Mouse (Mus musculus): ENCODE measurements around the gene Lexm. TPM values are rescaled to one million over a fixed set of nuclear protein-coding genes. Genes with fewer than 3 reads are reported as not detected.

Lexm gene
- polyA plus RNA-seq, 1 experiment from 2014 or later, result 0.33 TPM

DNA sequence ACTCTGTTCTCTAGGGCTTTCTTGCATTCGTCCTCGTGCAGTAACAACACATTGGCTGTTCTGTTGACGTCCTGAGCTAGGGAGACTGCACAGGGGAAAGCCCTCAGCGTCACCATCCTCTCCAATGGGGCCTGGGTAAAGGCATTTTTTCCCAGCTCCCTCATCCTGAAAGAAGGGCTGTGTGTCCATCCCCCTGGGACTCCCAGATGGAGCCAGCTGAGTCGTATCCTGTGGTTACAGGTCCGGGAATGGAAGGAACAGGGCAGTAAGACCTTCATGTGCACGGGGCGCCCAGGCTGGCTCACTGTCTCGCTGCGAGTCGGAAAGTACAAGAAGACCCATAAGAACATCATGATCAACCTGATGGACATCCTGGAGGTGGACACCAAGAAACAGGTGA is 52.9 kb downstream of the Lexm start:
- WGBS, result 89% methylated on average over 11 of the region's 11 CpGs
- DNase-seq (ENCODE audit: low spot score) (no peak), ATAC-seq (ENCODE audit: insufficient number of reproducible peaks, low FRiP score, low TSS enrichment, low read depth) (no peak)
- Histone ChIP-seq H3K27ac (replicated peaks; ENCODE audit: low read depth, low read length) (no peak overlapping the region), H3K36me3 (ENCODE audit: control insufficient read depth, insufficient read depth, low read length) (peaks cover 18% of the 10 kb centered on the region), H3K4me3 (ENCODE audit: low read depth, low read length) (no peak overlapping the region), H3K4me2 (ENCODE audit: low read depth, severe bottlenecking) (no peak overlapping the region), H3K27me3 (ENCODE audit: control insufficient read depth, insufficient read depth, low read length) (no peaks in the 10 kb centered on the region), H3K4me1 (ENCODE audit: control insufficient read depth, insufficient read depth, low read length) (peaks cover 19% of the 10 kb centered on the region), H3K9ac (ENCODE audit: low read length) (no peak overlapping the region), H3K9me3 (ENCODE audit: control insufficient read depth, low read length) (no peaks in the 10 kb centered on the region)

DNA sequence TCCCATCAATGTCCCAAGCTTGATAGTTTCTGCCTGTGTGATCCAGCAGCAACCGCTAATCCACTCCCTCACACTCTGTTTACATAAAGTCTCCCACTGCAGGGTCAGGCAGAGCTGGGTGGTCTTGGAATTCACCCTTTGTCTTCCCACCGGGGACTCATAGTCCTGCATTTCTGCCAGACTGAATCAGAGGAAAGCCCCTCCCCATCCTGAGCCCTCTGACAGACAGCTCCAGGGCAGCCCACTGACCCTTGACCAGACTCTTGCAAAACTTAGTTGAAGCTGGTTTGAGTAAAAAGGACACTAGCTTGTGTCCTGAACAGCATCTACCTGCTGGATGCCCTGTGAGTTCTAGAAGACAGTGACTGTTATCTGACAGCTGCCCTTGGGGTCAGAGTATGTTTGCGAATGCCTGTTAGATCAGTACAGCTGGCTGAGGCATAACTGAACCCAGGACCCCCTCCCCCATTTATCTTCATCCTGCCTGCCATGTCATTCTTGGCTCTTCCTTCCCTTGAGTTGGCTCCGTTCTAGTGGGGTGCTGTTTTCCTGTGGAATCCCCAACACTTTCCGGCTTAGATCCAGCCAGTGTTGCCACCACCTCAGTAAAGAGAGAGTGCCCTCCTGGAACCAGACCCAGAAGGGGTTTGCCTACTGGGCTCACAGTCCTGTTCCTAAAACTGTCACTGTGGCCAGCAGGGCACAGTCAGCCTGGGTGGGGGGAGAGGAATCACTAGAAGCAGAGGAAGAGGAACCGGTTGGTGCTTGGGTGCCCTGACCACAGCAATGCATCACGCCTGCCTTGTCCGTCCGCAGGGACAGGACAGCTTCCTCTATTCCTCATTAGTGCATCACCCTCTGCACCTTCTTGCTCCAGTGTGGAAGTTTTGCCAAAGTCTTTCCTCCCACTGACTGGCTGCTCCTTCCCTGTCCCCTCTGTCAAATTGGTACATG is 53.9 kb downstream of the Lexm start:
- peaks cover 18% of the 10 kb centered on the region for H3K36me3 ChIP-seq (ENCODE audit: control insufficient read depth, insufficient read depth, low read length)
- H3K9ac ChIP-seq (ENCODE audit: low read length), result 0 out of 2 replicates have a peak overlapping the region, but pooled peaks have one; percentile 27
- no peak overlapping the region for H3K27ac ChIP-seq (replicated peaks; ENCODE audit: low read depth, low read length)
- H3K9me3 ChIP-seq (ENCODE audit: control insufficient read depth, low read length), result no peaks in the 10 kb centered on the region
- no peak for DNase-seq (ENCODE audit: low spot score)
- peak overlapping the region; percentile 98; the same call in 1 of the 2 replicates for H3K4me3 ChIP-seq (ENCODE audit: low read depth, low read length)
- no peak for ATAC-seq (ENCODE audit: insufficient number of reproducible peaks, low FRiP score, low TSS enrichment, low read depth)
- H3K27me3 ChIP-seq (ENCODE audit: control insufficient read depth, insufficient read depth, low read length), result no peaks in the 10 kb centered on the region
- H3K4me2 ChIP-seq (ENCODE audit: low read depth, severe bottlenecking), result peak overlapping the region; percentile 82
- peaks cover 19% of the 10 kb centered on the region for H3K4me1 ChIP-seq (ENCODE audit: control insufficient read depth, insufficient read depth, low read length)
- WGBS, result 72% methylated on average over 9 of the region's 9 CpGs

DNA sequence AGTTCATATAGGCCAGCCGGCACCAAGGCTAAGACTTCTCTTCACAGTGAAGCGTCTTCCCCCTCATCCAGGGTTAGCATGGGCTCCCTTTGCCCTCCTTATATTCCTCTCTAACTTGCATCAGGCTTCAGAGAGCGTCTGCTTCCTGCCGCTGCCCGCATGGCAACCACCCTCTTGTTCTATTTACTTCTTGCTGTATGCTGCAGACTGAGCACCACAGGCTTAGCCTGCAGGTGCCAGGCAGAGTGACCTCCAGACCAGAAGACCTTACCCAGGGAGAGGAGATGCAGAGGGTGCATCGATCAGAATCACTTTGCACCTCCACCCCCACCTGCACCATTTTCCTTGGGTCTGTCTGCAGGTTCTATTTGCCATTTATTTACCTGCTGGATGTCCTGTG is 55.0 kb downstream of the Lexm start:
- Histone ChIP-seq H3K4me2 (ENCODE audit: low read depth, severe bottlenecking) (peak overlapping the region; percentile 82), H3K4me3 (ENCODE audit: low read depth, low read length) (peak overlapping the region; percentile 98), H3K9ac (ENCODE audit: low read length) (peak overlapping the region; percentile 80), H3K9me3 (ENCODE audit: control insufficient read depth, low read length) (no peaks in the 10 kb centered on the region), H3K27ac (replicated peaks; ENCODE audit: low read depth, low read length) (no peak overlapping the region), H3K36me3 (ENCODE audit: control insufficient read depth, insufficient read depth, low read length) (peaks cover 18% of the 10 kb centered on the region), H3K27me3 (ENCODE audit: control insufficient read depth, insufficient read depth, low read length) (no peaks in the 10 kb centered on the region), H3K4me1 (ENCODE audit: control insufficient read depth, insufficient read depth, low read length) (peaks cover 19% of the 10 kb centered on the region)
- ATAC-seq (ENCODE audit: insufficient number of reproducible peaks, low FRiP score, low TSS enrichment, low read depth) (no peak), DNase-seq (ENCODE audit: low spot score) (no peak)
- 22% methylated on average over 6 of the region's 6 CpGs for WGBS

DNA sequence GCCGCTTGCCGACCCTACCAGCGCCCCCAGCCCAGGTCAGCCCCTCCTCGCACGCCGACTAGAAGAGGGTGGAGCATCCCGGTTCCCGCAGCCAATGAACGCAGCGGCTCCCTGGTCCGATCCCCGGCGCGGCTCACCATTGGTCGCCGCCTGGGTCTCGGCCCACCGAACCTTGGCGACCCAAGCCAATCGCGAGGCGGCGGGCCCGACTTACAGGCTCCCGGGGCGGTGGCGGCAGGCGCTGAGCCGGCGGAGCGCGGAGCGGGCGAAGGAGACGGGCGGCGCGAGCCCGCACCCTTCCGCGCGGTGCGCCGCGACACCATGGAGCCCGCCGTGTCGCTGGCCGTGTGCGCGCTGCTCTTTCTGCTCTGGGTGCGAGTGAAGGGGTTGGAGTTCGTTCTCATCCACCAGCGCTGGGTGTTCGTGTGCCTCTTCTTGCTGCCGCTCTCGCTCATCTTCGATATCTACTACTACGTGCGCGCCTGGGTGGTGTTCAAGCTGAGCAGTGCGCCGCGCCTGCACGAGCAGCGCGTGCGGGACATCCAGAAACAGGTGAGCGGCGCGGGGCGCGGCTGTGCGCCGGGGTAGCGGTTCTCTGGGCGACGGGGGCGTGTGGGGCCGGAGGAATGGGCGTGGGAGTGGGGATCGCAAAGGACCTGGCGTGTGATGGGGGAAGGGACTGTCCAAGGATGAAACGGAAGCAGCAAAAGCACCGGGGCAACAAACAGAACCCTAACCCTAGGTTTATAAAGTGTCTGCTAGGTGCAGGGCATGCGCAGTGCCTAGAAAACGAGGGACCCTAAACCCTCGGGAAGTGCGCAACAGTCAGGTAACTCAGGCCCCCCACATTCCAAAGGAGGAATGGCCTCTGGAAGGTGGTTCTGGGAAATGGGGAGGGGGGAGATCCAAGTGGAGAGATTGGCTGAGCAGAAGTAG is 55.9 kb downstream of the Lexm start, which contains the start of gene Dhcr24:
Gene Dhcr24, plus strand, starts transcription at position 193 of the 936 bp plus-strand sequence.
- peaks cover 19% of the 10 kb centered on the region for H3K4me1 ChIP-seq (ENCODE audit: control insufficient read depth, insufficient read depth, low read length)

DNA sequence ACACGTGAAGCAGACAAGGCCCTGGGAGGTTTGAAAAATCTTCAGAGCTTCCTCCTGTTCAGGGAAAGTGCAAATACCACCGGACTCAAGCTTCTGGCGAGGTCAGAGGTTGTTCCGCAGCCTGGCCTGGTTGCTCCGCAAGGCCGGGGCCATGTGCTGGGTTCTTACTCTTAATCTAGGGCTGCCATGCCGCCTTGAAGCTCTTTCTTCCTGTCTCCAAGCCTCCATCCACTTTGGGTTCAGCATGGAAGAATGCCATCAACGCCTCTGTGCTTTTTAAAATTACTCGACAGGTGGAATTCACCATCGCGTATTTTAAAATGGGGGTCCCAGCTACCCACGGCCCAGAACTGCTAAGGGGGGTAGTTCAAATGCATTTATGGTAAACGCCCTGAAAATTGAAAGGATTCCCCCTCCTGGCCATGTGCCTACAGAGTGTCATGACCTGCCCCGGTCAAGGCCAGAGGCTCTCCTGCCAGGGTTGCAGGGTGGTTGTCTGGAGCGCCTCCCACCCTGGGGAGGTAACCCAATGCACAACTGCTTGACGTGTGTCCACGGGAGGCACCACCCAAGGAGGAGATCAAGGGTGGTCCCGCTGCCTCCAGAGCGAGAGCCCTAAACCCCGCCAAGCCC is 56.7 kb downstream of the Lexm start:
- H3K27me3 ChIP-seq (ENCODE audit: control insufficient read depth, insufficient read depth, low read length), result no peaks in the 10 kb centered on the region
- H3K4me2 ChIP-seq (ENCODE audit: low read depth, severe bottlenecking), result peak overlapping the region; percentile 82
- peak overlapping the region; percentile 42; the same call in 1 of the 2 replicates for H3K27ac ChIP-seq (replicated peaks; ENCODE audit: low read depth, low read length)
- no peak for DNase-seq (ENCODE audit: low spot score)
- H3K9me3 ChIP-seq (ENCODE audit: control insufficient read depth, low read length), result no peaks in the 10 kb centered on the region
- peak; percentile 75; the same call in 1 of the 2 replicates for ATAC-seq (ENCODE audit: insufficient number of reproducible peaks, low FRiP score, low TSS enrichment, low read depth)
- peak overlapping the region; percentile 24; the same call in 1 of the 2 replicates for H3K9ac ChIP-seq (ENCODE audit: low read length)
- H3K4me1 ChIP-seq (ENCODE audit: control insufficient read depth, insufficient read depth, low read length), result peaks cover 19% of the 10 kb centered on the region
- peaks cover 12% of the 10 kb centered on the region for H3K36me3 ChIP-seq (ENCODE audit: control insufficient read depth, insufficient read depth, low read length)
- WGBS, result under 1% methylated on average over 20 of the region's 20 CpGs
- H3K4me3 ChIP-seq (ENCODE audit: low read depth, low read length), result peak overlapping the region; percentile 98

More for the DNA sequence above, 55.9 kb downstream of the Lexm start, which contains the start of gene Dhcr24:
- H3K27me3 ChIP-seq (ENCODE audit: control insufficient read depth, insufficient read depth, low read length), result no peaks in the 10 kb centered on the region
- H3K9ac ChIP-seq (ENCODE audit: low read length), result peak within 1 kb of the TSS; percentile 80
- H3K4me2 ChIP-seq (ENCODE audit: low read depth, severe bottlenecking), result peak within 1 kb of the TSS; percentile 82
- ATAC-seq (ENCODE audit: insufficient number of reproducible peaks, low FRiP score, low TSS enrichment, low read depth), result peak; percentile 95
- peaks cover 15% of the 10 kb centered on the region for H3K36me3 ChIP-seq (ENCODE audit: control insufficient read depth, insufficient read depth, low read length)
- H3K27ac ChIP-seq (replicated peaks; ENCODE audit: low read depth, low read length), result peak within 1 kb of the TSS; percentile 80
- DNase-seq (ENCODE audit: low spot score), result peak; percentile 94
- WGBS, result under 1% methylated on average over 89 of the region's 89 CpGs
- peak within 1 kb of the TSS; percentile 98 for H3K4me3 ChIP-seq (ENCODE audit: low read depth, low read length)
- H3K9me3 ChIP-seq (ENCODE audit: control insufficient read depth, low read length), result no peaks in the 10 kb centered on the region

DNA sequence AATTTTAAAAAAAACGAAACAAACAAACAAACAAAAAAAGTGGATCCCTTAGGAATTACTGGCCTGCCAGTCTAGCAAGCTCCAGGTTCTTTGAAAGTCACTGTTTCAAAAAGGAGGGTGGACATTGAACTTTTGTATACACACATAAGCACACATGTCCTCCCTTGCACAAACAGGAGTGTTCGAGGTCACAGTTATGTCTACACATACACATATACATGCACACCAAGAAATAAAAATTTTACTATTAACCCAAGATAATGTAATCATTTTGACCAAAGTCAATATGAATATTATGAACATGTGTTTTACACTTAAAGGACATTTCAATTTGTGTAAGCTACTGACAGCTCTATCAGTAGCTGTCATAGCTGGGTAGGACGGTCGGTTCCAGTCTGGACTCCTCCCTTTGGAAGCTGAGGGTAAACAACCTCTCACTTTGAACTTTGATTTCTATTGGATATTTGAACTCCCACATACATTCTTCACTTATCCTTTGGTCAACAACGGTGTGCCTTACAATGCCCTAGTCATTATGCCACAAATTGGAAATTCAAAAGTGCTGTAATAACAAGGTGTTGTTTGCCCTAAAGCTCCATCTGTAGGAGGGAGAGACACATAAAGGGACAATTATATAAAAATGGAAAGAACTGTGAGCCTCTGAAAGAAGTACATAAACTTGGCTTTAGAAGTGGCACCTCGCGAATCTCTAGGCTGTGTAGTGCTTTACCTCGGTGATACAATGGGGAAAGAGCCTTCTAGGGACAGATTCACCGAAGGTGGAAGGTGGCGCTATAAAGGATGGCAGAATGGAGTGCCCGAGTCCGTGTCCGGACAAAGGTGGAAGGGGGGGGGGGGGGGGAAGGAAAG is 57.5 kb downstream of the Lexm start:
- H3K4me2 ChIP-seq (ENCODE audit: low read depth, severe bottlenecking), result peak overlapping the region; percentile 82; the same call in 1 of the 2 replicates
- H3K4me1 ChIP-seq (ENCODE audit: control insufficient read depth, insufficient read depth, low read length), result peaks cover 19% of the 10 kb centered on the region
- H3K4me3 ChIP-seq (ENCODE audit: low read depth, low read length), result no peak overlapping the region; the same call in 1 of the 2 replicates
- H3K27ac ChIP-seq (replicated peaks; ENCODE audit: low read depth, low read length), result no peak overlapping the region; the same call in 1 of the 2 replicates
- ATAC-seq (ENCODE audit: insufficient number of reproducible peaks, low FRiP score, low TSS enrichment, low read depth) (no peak), DNase-seq (ENCODE audit: low spot score) (no peak)
- H3K36me3 ChIP-seq (ENCODE audit: control insufficient read depth, insufficient read depth, low read length), result peaks cover 9% of the 10 kb centered on the region
- H3K9ac ChIP-seq (ENCODE audit: low read length), result no peak overlapping the region
- H3K27me3 ChIP-seq (ENCODE audit: control insufficient read depth, insufficient read depth, low read length), result no peaks in the 10 kb centered on the region
- WGBS, result 35% methylated on average over 13 of the region's 13 CpGs
- no peaks in the 10 kb centered on the region for H3K9me3 ChIP-seq (ENCODE audit: control insufficient read depth, low read length)

- peaks cover 15% of the 10 kb centered on the region for H3K4me1 ChIP-seq (ENCODE audit: control insufficient read depth, insufficient read depth, low read length)
- DNase-seq (ENCODE audit: low spot score) (no peak), ATAC-seq (ENCODE audit: insufficient number of reproducible peaks, low FRiP score, low TSS enrichment, low read depth) (no peak)
- no peaks in the 10 kb centered on the region for H3K36me3 ChIP-seq (ENCODE audit: control insufficient read depth, insufficient read depth, low read length)
- no peak overlapping the region for H3K4me2 ChIP-seq (ENCODE audit: low read depth, severe bottlenecking)
- no peaks in the 10 kb centered on the region for H3K27me3 ChIP-seq (ENCODE audit: control insufficient read depth, insufficient read depth, low read length)
- H3K9ac ChIP-seq (ENCODE audit: low read length), result no peak overlapping the region
- no peak overlapping the region for H3K27ac ChIP-seq (replicated peaks; ENCODE audit: low read depth, low read length)
- H3K9me3 ChIP-seq (ENCODE audit: control insufficient read depth, low read length), result no peaks in the 10 kb centered on the region
- no peak overlapping the region for H3K4me3 ChIP-seq (ENCODE audit: low read depth, low read length)
- WGBS, result no CpG with 5 or more reads among the region's 1 CpGs
Observed at GRCm38 (mm10) chr4:106557978-106558377, 59.1 kb downstream of the Lexm start.
